Comparison of ENCODE assay signal across 20 mouse cellular contexts in genomic region chr4:106250048-106250447, GRCm38 (mm10).
"Had no signal": no experiment of that assay in that cellular context is flagged by ENCODE, and none has a peak within 500 bp of the region (broad histone marks: within the 10 kb centered on the region; RNA-seq: fewer than 3 reads in every experiment).

No protein-coding gene starts in this region.

- H3K27ac ChIP-seq: kidney, embryonic 15.5 days; left cerebral cortex, adult 2 months; limb, embryonic 12.5 days; limb, embryonic 15.5 days; macrophage; stomach, embryonic 15.5 days had no signal

- H3K36me3 ChIP-seq: kidney, embryonic 15.5 days; limb, embryonic 12.5 days; limb, embryonic 15.5 days; stomach, embryonic 15.5 days had no signal

- H3K4me3 ChIP-seq: kidney, embryonic 15.5 days; left cerebral cortex, adult 2 months; limb, embryonic 12.5 days; limb, embryonic 15.5 days; stomach, embryonic 15.5 days had no signal

- H3K9ac ChIP-seq: kidney, embryonic 15.5 days; limb, embryonic 12.5 days; limb, embryonic 15.5 days; stomach, embryonic 15.5 days had no signal

- DNase-seq: kidney, adult 2 months; kidney, postnatal 10 days; kidney, postnatal 36 days; layer of hippocampus, postnatal 36 days; left cerebral cortex, postnatal 4 days; lung, adult 2 months; lung, postnatal 14 days; midbrain, embryonic 14.5 days; right cerebral cortex, adult 18-20 months; right cerebral cortex, postnatal 14 days; right cerebral cortex, postnatal 4 days; thymus, postnatal 25 days had no signal

- H3K27me3 ChIP-seq: kidney, embryonic 15.5 days; limb, embryonic 12.5 days; limb, embryonic 15.5 days; megakaryocyte, embryonic 14.5 days; stomach, embryonic 15.5 days had no signal

- H3K4me1 ChIP-seq: kidney, embryonic 15.5 days; limb, embryonic 15.5 days; stomach, embryonic 15.5 days had no signal

- H3K4me2 ChIP-seq: kidney, embryonic 15.5 days; limb, embryonic 12.5 days; limb, embryonic 15.5 days; midbrain, embryonic 11.5 days; stomach, embryonic 15.5 days had no signal

- H3K9me3 ChIP-seq: kidney, embryonic 15.5 days; limb, embryonic 15.5 days; stomach, embryonic 15.5 days had no signal
